Mouse (Mus musculus): Measurements from ENCODE around the gene Cfap70.

Gene Cfap70

GRCm38 (mm10) chr14:20423046-20423445 lies 29.0 kb downstream of the Cfap70 start:
- no peak for DNase-seq (ENCODE audit: low spot score in 2 of 2)

GRCm38 (mm10) chr14:20422257-20422656 lies 29.8 kb downstream of the Cfap70 start:
- no peak for DNase-seq (ENCODE audit: low spot score in 2 of 2)

GRCm38 (mm10) chr14:20400071-20400470 lies 52.0 kb downstream of the Cfap70 start:
- no peak for DNase-seq (ENCODE audit: low spot score in 2 of 2)

GRCm38 (mm10) chr14:20398864-20399263 lies 53.2 kb downstream of the Cfap70 start:
- DNase-seq (ENCODE audit: low spot score in 2 of 2), result no peak

GRCm38 (mm10) chr14:20397220-20397619 lies 54.8 kb downstream of the Cfap70 start:
- DNase-seq (ENCODE audit: low spot score in 2 of 2), result no peak

- peak; percentile 92 to 95 for DNase-seq (ENCODE audit: low spot score in 2 of 2)
These were observed 58.7 kb downstream of the Cfap70 start, which contains the start of gene Mrps16 for GRCm38 (mm10) chr14:20393205-20393913. Mrps16 (minus strand) TSS chr14:20393634.

GRCm38 (mm10) chr14:20392326-20392725 lies 59.7 kb downstream of the Cfap70 start:
- DNase-seq (ENCODE audit: low spot score in 2 of 2), result no peak

GRCm38 (mm10) chr14:20389446-20390079 lies 62.5 kb downstream of the Cfap70 start:
- DNase-seq (ENCODE audit: low spot score in 2 of 2), result no peak

GRCm38 (mm10) chr14:20388441-20389129 lies 63.4 kb downstream of the Cfap70 start, which contains the start of gene Dnajc9:
Dnajc9 (minus strand) TSS chr14:20388910.
- DNase-seq (ENCODE audit: low spot score in 2 of 2), result peak; percentile 92 to 93

- no peak for DNase-seq (ENCODE audit: low spot score in 2 of 2)
These were observed 72.1 kb downstream of the Cfap70 start for GRCm38 (mm10) chr14:20379753-20380430.

GRCm38 (mm10) chr14:20379087-20379640 lies 72.9 kb downstream of the Cfap70 start:
- DNase-seq (ENCODE audit: low spot score in 2 of 2), result no peak

GRCm38 (mm10) chr14:20378313-20379061 lies 73.5 kb downstream of the Cfap70 start:
- no peak for DNase-seq (ENCODE audit: low spot score in 2 of 2)

GRCm38 (mm10) chr14:20377112-20377521 lies 74.9 kb downstream of the Cfap70 start:
- DNase-seq (ENCODE audit: low spot score in 2 of 2), result no peak

- no peak for DNase-seq (ENCODE audit: low spot score in 2 of 2)
These were observed 80.2 kb downstream of the Cfap70 start for GRCm38 (mm10) chr14:20371854-20372253.

- no peak for DNase-seq (ENCODE audit: low spot score in 2 of 2)
These were observed 81.2 kb downstream of the Cfap70 start for GRCm38 (mm10) chr14:20370798-20371197.

- DNase-seq (ENCODE audit: low spot score in 2 of 2), result no peak
These were observed 83.8 kb downstream of the Cfap70 start for GRCm38 (mm10) chr14:20368271-20368670.

GRCm38 (mm10) chr14:20363230-20363629 lies 88.8 kb downstream of the Cfap70 start:
- DNase-seq (ENCODE audit: low spot score in 2 of 2), result no peak

GRCm38 (mm10) chr14:20347991-20348541 lies 104.0 kb downstream of the Cfap70 start, which contains the start of the genes Ecd and Fam149b:
Ecd (minus strand) TSS chr14:20348121.
Fam149b (plus strand) TSS chr14:20348162.
- DNase-seq (ENCODE audit: low spot score in 2 of 2), result peak; percentile 86 to 89

- DNase-seq (ENCODE audit: low spot score in 2 of 2), result no peak
These were observed 104.5 kb downstream of the Cfap70 start for GRCm38 (mm10) chr14:20347441-20347990.

GRCm38 (mm10) chr14:20345885-20346284 lies 106.1 kb downstream of the Cfap70 start:
- no peak for DNase-seq (ENCODE audit: low spot score in 2 of 2)

Data from right cerebral cortex, postnatal 36 days (tissue).